Mouse (Mus musculus): ENCODE data around the gene 9130019O22Rik. TPM values are rescaled to one million over a fixed set of nuclear protein-coding genes. Genes with fewer than 3 reads are reported as not detected.
"Not testable (repeated sequence)": the region's sequence is repeated elsewhere in the genome, so short reads cannot be mapped to it uniquely, and the experiment has no call there.

9130019O22Rik gene
- 1 to 10 TPM; 2.9 to 3.2 TPM for total RNA-seq (2021)

DNA sequence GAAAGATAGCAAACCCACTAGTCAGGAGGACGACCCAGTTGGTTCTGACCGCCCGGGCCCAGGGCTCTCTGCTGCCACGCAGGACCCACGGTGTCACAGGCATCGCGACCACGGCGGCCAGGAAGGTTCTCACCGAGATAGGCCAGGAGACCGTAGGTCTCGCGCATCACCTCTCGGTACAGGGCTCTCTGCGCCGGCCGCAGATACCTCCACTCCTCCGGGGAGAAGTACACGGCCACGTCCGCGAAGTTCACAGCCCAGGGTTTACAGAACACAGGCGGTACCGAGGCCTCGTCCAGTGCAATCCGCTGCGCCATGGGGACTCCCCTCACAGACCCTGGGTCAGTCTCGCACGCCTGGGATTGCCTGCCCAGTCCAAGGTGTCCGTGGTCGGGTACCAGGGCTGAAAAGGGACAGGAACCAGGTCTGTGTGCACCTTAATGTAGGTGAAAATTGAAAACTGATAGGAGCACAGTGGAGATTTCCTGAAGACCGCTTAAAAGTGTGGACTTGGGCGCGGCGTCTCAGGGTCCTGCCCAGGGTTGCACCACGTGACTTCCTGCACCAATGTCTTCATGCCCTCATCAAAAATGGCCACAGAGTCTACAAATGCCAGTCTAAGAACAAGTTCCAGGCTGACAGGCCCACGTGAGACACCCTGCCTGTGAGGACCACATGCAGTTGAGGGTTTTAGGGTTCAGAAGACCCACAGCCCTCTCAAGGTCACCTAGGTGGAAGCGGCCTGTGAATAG lies at the start of gene 9130019O22Rik:
Gene 9130019O22Rik, minus strand, starts transcription at position 526 of the 752 bp plus-strand sequence.
- intact Hi-C loops (cut with DNase I): no loop called here
- DNase-seq: peak; percentile 93 to 95

DNA sequence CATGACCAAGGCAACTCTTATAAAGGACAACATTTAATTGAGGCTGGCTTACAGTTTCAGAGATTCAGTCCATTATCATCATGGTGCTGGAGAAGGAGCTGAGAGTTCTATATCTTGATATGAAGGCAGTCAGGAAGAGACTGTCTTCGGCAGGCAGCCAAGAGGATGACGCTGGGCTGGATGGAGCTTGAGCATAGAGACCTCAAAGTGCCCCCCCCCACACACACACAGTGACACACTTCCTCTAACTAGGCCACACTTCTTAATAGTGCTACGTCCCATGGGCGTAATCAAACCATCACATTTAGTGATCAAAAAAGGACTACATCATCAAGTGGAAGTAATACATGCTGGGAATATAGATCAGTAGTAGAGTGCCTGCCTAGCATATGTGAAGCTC lies 48.2 kb upstream of the 9130019O22Rik start:
- intact Hi-C loops (cut with DNase I): no loop called here

DNA sequence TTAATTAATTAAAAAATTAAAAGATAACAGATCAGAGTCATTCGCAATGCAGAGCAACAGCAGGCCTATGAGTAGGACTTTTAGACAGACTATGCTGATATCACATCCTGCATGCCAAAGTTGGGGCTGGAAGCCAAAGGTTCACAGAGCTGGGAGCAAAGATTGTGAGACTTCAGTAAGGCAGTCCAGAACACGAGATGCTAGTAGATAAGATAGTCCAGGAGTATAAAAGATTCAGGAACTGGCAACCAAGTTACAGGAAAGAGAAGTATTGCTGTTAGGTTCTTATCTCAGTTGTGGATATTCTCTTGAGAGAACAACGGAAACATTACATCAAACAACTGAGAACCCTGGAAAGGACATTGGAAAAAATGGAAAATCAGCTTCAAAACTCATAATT lies 39.4 kb upstream of the 9130019O22Rik start:
- intact Hi-C loops (cut with DNase I): no loop called here
- DNase-seq: peak; percentile 29 to 33

More for the DNA sequence above, 48.2 kb upstream of the 9130019O22Rik start:
- no peak for DNase-seq

DNA sequence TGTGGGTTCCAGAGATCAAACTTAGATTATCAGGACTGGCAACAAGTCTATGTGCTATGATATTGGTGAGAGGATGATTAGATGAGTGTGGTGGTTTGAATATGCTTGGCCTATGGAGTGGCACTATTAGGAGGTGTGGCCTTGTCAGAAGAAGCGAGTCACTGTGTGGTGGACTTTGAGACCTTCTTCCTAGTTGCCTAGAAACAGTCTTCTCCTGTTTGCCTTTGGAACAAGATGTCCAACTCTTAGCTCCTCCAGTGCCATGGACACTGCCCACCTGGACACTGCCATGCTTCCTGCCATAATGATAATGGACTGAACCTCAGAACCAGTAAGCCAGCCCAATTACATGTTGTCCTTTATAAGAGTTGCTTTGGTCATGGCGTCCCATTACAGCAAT lies 38.9 kb upstream of the 9130019O22Rik start:
- intact Hi-C loops (cut with DNase I): no loop called here
- no peak for DNase-seq

DNA sequence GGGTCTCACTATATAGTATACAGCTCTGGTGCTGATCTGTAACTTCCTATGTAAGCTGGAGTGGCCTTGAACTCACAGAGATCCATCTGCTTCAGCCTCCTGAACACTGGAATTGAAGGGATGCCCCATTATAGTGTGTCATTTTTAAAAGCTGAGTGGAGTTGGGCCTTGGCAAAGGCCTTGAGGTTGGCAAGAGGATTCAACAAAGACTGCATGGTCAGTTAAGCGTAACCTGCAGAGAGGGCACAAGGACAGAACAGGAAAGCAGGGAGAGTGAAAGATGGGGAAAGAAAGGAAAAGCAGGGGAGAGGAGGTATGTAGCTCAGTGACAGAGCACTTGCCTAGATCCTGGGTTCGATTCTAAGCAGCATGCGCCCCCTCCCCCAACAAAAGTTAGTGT lies 38.3 kb upstream of the 9130019O22Rik start:
- no peak for DNase-seq
- intact Hi-C loops (cut with DNase I): no loop called here

DNA sequence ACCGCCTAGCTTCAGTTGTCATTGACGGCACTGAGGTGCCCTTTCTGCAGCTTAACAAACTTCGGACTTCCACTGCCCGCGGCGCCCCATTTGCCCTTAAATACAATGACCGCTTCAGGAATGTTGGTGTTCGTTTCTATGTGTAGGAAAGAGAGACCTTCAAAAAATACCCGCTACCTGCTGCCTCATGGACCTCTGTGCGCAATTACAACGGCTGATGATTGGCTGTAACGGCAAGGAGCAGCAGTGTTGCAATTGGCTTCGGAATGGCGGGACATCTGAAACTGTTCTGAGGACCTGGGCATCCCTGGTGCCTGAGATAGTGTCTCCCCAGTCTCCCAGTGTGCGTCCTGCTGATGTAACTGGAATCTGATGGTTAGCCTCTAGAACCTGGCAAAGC lies 35.3 kb upstream of the 9130019O22Rik start:
- intact Hi-C loops (cut with DNase I): loop anchor here (2.0 kb wide), 1 partner anchor 27 kb away; the partner anchor contains the start of gene Zfp689
- peak; percentile 30 to 52 for DNase-seq

DNA sequence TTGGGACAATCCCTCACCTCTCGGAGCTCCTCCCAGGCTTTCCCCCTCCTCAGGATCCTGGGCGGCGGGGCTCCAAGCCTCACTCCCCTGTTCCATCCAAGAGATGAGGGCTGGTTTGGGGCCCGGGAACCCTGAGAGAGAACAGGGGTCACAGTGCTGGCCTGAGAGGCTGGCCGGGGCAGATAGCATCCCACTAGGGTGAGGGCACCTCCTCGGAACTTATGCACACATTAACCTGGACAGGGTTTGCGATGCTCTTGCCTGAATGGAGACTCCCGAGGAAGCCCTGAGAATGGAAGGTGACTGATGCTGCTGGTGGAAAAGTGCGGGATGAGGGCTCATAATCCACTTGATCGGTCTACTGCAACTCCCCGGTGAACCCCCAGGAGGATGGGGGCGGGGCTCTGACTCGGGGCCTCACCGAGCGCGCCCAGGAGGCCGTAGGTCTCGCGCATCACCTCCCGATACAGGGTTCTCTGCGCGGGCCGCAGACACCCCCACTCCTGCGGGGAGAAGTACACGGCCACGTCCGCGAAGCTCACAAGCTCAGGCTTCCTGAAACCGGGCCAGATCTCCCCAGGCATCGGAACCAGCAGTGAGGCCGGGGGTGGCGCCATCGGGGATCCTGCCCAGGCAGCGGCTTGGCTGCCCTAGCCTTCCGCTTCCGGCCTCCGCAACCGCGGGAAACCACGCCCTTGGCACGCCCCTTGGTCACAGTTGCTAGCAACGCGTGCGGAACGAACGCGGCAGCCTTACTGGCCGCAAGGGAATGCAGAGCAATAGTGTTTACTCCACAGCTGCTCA lies 34.6 kb upstream of the 9130019O22Rik start, which contains the start of gene Zfp688:
Gene Zfp688, minus strand, starts transcription at position 681 of the 804 bp plus-strand sequence.
- peak; percentile 96 to 98 for DNase-seq
- intact Hi-C loops (cut with DNase I): loop anchor here (2.0 kb wide), 1 partner anchor 27 kb away; the partner anchor contains the start of gene Zfp689

DNA sequence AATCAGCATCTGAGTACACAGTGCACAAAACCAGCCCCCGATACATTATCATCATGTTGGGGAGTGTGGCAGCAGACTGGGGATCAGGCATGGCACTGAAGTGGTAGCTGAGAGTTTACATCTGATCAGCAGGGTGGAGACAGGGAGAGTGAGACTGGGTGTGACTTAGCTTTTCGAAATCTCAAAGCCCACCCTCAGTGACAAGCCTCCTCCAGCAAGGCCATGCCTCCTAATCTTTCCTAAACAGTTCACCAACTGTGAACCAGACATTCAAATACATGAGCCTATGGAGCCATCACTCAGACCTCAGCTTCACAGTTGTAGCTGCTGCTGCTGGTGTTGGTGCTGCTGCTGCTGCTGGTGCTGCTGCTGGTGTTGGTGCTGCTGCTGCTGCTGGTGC lies 24.5 kb upstream of the 9130019O22Rik start:
- DNase-seq: no peak
- intact Hi-C loops (cut with DNase I): no loop called here

DNA sequence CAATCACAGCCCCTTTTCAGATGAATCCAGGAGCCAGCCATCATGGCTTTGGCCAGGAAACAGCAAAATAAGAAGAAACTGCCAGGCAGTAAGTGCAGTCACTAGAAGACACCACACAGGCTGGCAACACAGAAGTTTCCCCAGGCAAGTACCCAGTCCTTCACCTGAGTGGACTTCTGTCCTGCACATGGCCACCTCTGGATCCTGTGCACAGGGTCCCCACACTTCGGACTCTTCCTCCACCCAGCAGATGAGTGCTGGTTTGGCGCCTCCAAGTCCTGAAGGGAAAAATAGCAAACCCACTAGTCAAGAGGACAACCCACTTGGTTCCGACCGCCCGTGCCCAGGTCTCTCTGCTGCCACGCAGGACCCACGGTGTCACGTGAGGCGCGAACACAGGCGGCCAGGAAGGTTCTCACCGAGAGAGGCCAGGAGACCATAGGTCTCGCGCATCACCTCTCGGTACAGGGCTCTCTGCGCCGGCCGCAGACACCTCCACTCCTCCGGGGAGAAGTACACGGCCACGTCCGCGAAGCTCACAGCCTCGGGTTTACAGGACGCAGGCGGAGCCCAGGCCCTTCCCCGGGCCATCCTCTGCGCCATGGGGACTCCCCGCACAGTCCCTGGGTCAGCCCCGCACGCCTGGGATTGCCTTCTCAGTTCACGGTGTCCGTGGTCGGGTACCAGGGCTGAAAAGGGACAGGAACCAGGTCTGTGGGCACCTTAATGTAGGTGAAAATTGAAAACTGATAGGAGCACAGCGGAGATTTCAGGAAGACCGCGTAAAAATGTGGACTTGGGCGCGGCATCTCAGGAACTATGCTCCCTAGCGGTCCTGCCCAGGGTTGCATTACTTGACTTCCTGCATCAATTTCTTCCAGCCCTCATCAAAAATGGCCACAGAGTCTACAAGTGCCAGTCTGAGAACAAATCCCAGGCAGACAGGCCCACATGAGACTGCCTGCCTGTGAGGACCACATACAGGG lies 19.3 kb upstream of the 9130019O22Rik start, which contains the start of gene Zfp764:
Gene Zfp764, minus strand, starts transcription at position 821 of the 986 bp plus-strand sequence.
- intact Hi-C loops (cut with DNase I): loop anchor here (5.0 kb wide), 2 partner anchors 44 to 66 kb away; no protein-coding TSS in a partner anchor
- DNase-seq: peak; percentile 90 to 95

DNA sequence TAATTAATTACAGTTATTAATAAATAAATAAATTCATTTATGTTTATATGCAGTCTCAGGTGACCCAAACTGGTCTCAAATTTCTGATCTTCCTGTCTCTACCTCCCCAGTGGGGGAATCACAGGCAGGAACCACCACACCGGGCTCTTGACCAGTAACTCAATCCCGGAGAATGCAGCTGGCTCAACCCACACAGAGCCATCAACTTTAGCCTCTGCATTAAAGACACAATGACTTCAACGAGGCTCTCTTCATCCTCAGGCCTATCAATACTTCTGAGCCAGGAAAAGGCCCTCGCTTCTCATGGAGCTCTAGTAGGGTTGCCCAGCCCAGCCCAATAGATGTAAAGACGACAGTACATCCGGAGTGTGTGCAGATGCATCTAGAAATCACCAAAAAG lies 17.1 kb upstream of the 9130019O22Rik start:
- intact Hi-C loops (cut with DNase I); DNase-seq: not testable (repeated sequence)

DNA sequence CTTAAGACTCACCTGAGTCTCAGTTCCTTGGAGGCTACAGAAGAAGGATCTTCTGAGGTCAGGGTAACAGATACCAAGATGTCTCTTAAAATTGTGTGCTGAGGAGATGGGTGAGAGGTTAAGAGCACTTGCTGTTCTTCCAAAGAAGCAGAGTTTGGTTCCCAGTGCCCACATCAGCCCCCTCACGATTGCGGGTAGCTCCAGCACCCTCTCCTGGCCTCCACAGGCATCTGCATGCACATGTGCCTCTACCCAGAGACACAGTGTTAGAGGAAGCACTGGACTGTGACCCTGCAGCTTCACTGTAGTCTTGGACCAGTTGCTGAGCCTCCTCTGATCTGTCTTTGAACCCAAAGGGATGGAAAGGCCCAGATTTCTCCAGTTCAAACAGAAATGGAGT lies 16.0 kb upstream of the 9130019O22Rik start:
- intact Hi-C loops (cut with DNase I): no loop called here
- DNase-seq: no peak

DNA sequence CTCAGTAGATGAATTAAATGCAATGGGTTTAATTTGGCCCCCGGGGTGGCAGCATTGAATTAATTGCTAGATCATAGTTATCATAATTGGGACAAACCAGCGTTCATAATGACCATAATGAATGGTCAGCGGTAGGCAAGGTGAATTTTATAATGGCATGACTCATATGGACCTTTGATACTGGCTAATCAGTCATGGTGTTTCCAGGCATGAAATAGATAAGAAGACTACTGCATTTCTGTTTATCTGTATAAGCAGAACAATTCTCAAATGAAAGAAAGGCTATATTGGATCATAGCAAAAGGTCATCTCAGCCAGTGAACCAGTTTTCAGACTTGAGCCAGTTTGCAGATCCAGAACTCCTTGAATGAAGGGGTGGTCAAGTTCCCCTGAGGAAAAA lies 13.4 kb upstream of the 9130019O22Rik start:
- intact Hi-C loops (cut with DNase I): no loop called here
- no peak for DNase-seq

DNA sequence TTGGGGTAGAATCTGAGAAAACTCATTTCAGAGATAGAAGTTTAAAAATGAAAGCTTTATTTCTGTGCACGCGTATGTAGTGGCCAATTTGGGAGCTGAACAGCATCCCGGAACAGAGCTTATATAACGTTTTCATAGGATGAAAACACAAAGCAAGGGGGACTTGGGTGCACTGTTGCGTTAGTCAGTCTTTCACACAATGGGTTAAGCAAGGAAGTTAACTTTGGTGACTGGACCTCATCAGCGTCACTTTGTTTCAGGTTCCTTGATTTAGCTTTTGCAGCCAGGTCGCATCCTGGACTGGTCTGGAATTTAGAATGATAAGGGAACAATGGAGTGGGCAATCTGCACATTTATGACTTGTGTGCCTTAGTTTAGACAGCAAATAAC lies 7.0 kb upstream of the 9130019O22Rik start:
- intact Hi-C loops (cut with DNase I): no loop called here

DNA sequence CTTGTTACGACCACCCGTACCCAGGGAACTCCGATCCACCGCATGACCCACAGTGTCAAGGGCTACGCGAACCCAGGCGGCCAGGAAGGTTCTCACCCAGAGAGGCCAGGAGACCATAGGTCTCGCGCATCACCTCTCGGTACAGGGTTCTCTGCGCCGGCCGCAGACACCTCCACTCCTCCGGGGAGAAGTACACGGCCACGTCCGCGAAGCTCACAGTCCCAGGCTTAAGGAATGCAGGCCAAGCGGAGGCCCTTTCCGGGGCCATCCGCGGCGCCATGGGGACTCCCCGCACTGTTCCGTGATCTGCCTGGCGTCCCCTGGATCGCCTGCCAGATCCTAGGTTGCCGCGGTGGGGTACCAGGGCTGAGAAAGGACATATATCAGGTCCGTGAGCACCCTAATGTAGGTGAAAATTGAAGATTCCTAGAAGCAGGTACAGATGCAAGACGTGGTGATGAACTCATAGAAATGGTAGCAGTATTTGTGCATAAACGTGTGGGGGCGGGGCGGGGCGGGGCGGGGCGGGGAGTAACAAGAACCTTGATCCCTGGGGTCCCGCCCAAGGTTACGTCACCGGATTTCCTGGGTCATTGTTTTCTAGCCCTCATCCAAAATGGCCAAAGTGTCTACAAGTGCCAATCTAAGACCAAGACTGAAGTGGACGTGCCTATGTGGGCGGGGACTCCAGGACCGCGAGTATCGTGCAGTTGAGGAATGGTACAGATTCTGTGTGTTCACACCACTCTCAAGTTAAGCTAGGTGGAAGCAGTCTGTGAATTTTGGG lies 6.4 kb upstream of the 9130019O22Rik start, which contains the start of gene E430018J23Rik:
Gene E430018J23Rik, minus strand, starts transcription at position 473 of the 787 bp plus-strand sequence.
- DNase-seq: peak; percentile 99
- intact Hi-C loops (cut with DNase I): no loop called here

More for the DNA sequence above, 7.0 kb upstream of the 9130019O22Rik start:
- DNase-seq: no peak

DNA sequence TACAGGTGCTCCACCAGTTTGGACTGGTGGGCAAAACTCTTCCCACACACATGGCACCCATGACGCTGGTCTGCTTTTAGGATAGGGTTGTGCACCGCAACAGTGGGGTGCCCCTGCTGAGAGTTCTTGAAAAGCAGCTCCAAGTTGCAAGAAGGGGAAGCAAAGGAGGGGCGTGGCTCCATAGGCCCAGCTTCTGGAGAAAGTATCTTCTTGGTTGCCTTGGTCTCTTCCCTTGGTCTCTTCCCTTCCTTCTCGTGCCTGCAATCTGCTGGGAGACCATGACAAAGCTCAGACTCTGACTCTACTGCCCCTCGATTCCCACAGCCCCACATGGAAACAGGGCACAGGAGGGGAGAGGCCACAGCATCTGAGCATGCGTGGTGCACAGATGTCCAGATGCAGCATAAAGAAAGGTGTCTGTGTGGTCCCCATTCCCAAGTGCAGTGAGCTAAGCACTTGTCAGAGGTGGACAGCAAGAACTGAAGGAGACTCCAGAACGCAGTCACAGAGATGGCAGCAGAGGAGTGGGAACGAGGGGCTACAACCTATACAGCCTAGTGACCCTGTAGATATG lies 5.4 kb upstream of the 9130019O22Rik start:
- no peak for DNase-seq
- intact Hi-C loops (cut with DNase I): no loop called here

DNA sequence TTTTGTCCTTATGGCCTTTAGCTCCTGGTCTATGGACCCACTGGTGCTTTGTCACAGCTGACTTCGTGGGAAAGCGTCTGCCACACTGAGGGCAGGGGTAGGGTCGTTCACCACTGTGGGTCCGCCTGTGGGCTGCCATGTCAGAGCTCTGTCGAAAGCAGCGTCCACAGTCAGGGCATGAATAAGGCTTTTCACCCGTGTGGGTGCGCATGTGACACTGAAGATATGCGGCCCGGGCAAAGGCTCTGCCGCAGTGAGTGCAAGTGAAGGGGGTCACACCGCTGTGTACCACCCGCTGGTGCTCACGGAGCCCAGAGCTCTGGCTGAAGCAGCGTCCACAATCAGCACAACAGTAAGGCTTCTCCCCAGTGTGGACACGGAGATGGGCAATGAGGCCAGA lies 4.6 kb upstream of the 9130019O22Rik start:
- no peak for DNase-seq
- intact Hi-C loops (cut with DNase I): no loop called here

DNA sequence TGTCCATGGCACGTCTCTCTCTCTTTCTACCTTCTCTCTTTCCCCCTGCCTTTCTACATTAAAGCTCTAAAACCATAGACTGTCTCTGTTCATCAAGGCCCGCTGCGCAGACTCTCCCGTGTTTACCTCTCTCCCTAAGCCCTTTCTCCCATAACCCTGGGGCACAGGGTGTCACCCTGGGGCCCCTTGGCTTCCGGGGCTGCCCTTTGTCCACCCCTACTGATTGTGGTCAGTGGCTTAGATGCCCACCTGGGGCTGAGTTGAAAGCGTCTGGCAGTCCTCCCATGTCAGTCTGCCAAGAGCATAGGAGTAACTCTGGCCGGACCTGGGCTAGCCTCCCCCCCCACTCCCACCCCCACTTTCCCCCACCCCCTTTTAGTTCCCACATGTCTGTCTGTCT lies 3.3 kb upstream of the 9130019O22Rik start:
- no peak for DNase-seq
- intact Hi-C loops (cut with DNase I): no loop called here

DNA sequence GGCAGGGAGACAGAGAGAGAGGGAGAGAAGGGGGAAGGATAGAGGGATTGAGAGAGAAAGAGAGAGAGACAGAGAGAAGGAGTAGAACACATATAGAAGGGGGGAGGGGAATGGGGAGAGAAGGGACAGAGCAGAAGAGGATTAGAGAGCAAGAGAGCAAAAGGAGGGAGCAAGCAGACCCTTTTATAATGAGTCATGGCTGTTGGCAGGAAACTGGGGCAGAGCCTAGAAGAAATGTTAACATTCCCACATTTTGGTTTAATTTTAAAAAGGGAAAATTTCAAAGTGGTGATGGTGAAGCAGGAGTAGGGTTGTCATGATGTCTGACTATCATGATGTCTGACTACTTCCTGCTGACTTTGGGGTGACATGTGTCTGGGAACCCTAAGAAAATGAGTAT lies 1.2 kb upstream of the 9130019O22Rik start:
- intact Hi-C loops (cut with DNase I); DNase-seq: not testable (repeated sequence)

DNA sequence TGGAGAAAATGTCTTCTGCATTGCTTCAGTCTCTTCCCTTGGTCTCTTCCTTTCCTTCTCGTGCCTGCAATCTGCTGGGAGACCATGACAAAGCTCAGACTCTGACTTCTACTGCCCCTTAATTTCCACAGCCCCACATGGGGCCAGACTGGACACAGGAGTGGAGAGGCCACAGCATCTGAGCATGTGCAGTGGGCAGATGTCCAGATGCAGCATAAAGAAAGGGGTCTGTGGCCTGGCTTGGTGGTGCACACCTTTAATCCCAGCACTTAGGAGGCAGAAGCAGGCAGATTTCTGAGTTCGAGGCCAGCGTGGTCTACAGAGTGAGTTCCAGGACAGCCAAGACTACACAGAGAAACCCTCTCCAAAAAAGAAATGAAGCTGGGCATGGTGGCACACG lies 1.4 kb downstream of the 9130019O22Rik start:
- intact Hi-C loops (cut with DNase I); DNase-seq: not testable (repeated sequence)

All from heart, postnatal 10 days (tissue).